Mouse (Mus musculus) liver, embryonic 14.5 days (tissue): ENCODE measurements around the gene Ssr1.

ENCODE experiments used
- CTCF ChIP-seq: IDR thresholded peaks from 2 replicates; pipeline ENCODE4 v1.5.1; 2016; ENCODE audit warnings: antibody characterized with exemption, low read depth, control low read depth
- EP300 ChIP-seq: IDR thresholded peaks from 2 replicates; pipeline ENCODE4 v1.6.1; 2016; ENCODE audit warnings: antibody characterized with exemption, low read depth

GRCm38 (mm10) chr13:37962541-37962940 is 31.5 kb downstream of the Ssr1 start:
- TF ChIP-seq EP300 (no peak), CTCF (no peak)
